Mouse (Mus musculus): ENCODE measurements at regions not wholly inside any gene's neighbourhood (a gene's known extent, or its start where the extent isn't known, plus 50 kb on each side); places are given as distances from the start of the nearest gene placed in this dataset.

DNA sequence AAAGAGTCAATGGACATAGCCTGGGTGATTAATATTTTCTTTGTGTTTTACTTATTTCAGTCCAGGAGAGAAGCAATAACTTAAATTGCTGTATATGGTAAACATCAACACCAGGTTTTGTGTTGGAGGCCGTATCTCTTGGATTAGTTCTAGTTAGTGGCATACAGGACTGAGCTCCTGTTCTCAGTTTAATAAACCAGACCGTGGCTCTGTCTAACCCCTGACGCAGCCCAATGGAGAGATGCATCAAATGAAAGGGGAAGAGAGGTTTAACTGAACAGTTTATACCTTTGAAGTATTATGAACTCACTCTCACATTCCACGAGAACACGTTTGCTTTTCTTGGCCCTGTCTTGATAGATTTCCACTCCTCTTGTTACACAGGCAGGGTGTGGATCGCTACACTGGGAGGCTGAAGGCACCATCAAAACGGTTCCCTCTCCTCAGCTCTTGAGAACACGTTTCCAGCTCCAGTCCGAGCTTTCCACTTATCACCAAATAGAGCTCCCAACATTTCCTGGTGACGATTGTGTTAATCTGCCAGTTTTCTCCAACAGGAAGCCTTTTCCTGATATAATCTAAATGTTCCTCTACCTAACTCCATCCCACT lies 54.0 kb upstream of the Cerkl start:
- Histone ChIP-seq H3K4me2 (ENCODE audit: low read depth, low read length) (no peak overlapping the region), H3K9ac (ENCODE audit: low read depth, low read length) (no peak overlapping the region), H3K9me3 (ENCODE audit: control insufficient read depth, low read length) (no peaks in the 10 kb centered on the region), H3K36me3 (ENCODE audit: control insufficient read depth, insufficient read depth, low read length) (no peaks in the 10 kb centered on the region), H3K4me3 (ENCODE audit: low read length) (no peak overlapping the region), H3K4me1 (ENCODE audit: control insufficient read depth, insufficient read depth, low read length) (no peaks in the 10 kb centered on the region), H3K27ac (ENCODE audit: low read length) (no peak overlapping the region), H3K27me3 (replicated peaks; ENCODE audit: control insufficient read depth, insufficient read depth, low read length) (no peaks in the 10 kb centered on the region)
- no peak for ATAC-seq
- 72% methylated on average over 10 of the region's 10 CpGs for WGBS

GRCm38 (mm10) chr2:79511108-79511507 lies 54.5 kb upstream of the Cerkl start:
- WGBS: 77% methylated on average over 6 of the region's 6 CpGs
- Histone ChIP-seq H3K4me3 (ENCODE audit: low read length) (no peak overlapping the region), H3K4me1 (ENCODE audit: control insufficient read depth, insufficient read depth, low read length) (no peaks in the 10 kb centered on the region), H3K27me3 (replicated peaks; ENCODE audit: control insufficient read depth, insufficient read depth, low read length) (no peaks in the 10 kb centered on the region), H3K36me3 (ENCODE audit: control insufficient read depth, insufficient read depth, low read length) (no peaks in the 10 kb centered on the region), H3K9ac (ENCODE audit: low read depth, low read length) (no peak overlapping the region), H3K4me2 (ENCODE audit: low read depth, low read length) (no peak overlapping the region), H3K9me3 (ENCODE audit: control insufficient read depth, low read length) (no peaks in the 10 kb centered on the region), H3K27ac (ENCODE audit: low read length) (no peak overlapping the region)
- ATAC-seq: no peak

GRCm38 (mm10) chr2:79511676-79512323 lies 55.2 kb upstream of the Cerkl start:
- Histone ChIP-seq H3K27me3 (replicated peaks; ENCODE audit: control insufficient read depth, insufficient read depth, low read length) (no peaks in the 10 kb centered on the region), H3K4me3 (ENCODE audit: low read length) (no peak overlapping the region), H3K36me3 (ENCODE audit: control insufficient read depth, insufficient read depth, low read length) (no peaks in the 10 kb centered on the region), H3K4me1 (ENCODE audit: control insufficient read depth, insufficient read depth, low read length) (no peaks in the 10 kb centered on the region), H3K4me2 (ENCODE audit: low read depth, low read length) (peak overlapping the region; percentile 33; the same call in 1 of the 2 replicates), H3K9me3 (ENCODE audit: control insufficient read depth, low read length) (no peaks in the 10 kb centered on the region), H3K9ac (ENCODE audit: low read depth, low read length) (no peak overlapping the region), H3K27ac (ENCODE audit: low read length) (no peak overlapping the region)
- WGBS: 25% methylated on average over 11 of the region's 11 CpGs
- ATAC-seq: peak; percentile 53; the same call in 1 of the 2 replicates

DNA sequence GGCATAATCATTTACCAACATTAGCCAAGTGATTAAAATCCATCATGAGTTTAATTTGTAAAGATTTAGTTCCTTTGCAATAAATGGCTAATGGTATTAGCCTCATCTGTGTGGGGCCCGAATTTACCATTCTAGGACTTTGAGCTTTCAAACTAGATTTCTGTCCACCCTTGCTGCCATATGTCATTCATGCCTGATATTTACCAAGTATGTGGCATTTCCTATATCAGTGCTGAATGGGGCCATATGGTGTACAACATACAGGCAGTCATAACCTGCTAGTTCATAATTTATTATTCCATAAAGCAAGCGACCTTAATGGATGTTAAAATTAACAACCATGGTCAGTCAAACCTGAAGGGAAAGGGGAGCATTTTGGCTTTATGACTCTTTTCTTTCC lies 55.8 kb upstream of the Cerkl start:
- no peaks in the 10 kb centered on the region for H3K27me3 ChIP-seq (replicated peaks; ENCODE audit: control insufficient read depth, insufficient read depth, low read length)
- WGBS: 52% methylated on average over 2 of the region's 2 CpGs
- no peaks in the 10 kb centered on the region for H3K4me1 ChIP-seq (ENCODE audit: control insufficient read depth, insufficient read depth, low read length)
- no peak overlapping the region for H3K27ac ChIP-seq (ENCODE audit: low read length)
- no peaks in the 10 kb centered on the region for H3K9me3 ChIP-seq (ENCODE audit: control insufficient read depth, low read length)
- no peak overlapping the region for H3K9ac ChIP-seq (ENCODE audit: low read depth, low read length)
- peak; percentile 52 for ATAC-seq
- no peaks in the 10 kb centered on the region for H3K36me3 ChIP-seq (ENCODE audit: control insufficient read depth, insufficient read depth, low read length)
- H3K4me2 ChIP-seq (ENCODE audit: low read depth, low read length): no peak overlapping the region
- H3K4me3 ChIP-seq (ENCODE audit: low read length): no peak overlapping the region

DNA sequence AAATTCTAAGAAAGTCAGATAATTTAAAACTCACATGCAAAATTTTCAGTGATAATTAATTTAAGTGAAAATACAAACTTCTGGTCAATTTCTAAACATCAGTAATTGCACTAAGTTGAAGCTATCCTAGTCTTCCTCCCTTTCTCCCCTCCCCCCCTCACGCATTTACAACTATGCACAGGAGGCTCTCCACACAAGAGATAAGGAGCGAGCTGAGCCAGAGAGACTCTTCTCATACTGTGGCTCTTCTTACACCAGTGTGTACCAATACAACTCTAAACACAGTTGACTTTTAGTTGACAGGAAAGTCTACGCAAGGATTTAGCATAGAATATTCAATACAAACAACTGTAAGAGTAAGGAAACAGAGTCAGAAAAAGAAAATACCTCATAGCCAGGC lies 57.1 kb upstream of the Cerkl start:
- H3K9ac ChIP-seq (ENCODE audit: low read depth, low read length): no peak overlapping the region
- 68% methylated on average over 3 of the region's 3 CpGs for WGBS
- H3K27me3 ChIP-seq (replicated peaks; ENCODE audit: control insufficient read depth, insufficient read depth, low read length): no peaks in the 10 kb centered on the region
- no peak for ATAC-seq
- H3K4me3 ChIP-seq (ENCODE audit: low read length): no peak overlapping the region
- no peak overlapping the region for H3K4me2 ChIP-seq (ENCODE audit: low read depth, low read length)
- no peaks in the 10 kb centered on the region for H3K4me1 ChIP-seq (ENCODE audit: control insufficient read depth, insufficient read depth, low read length)
- no peak overlapping the region for H3K27ac ChIP-seq (ENCODE audit: low read length)
- H3K36me3 ChIP-seq (ENCODE audit: control insufficient read depth, insufficient read depth, low read length): no peaks in the 10 kb centered on the region
- H3K9me3 ChIP-seq (ENCODE audit: control insufficient read depth, low read length): no peaks in the 10 kb centered on the region

DNA sequence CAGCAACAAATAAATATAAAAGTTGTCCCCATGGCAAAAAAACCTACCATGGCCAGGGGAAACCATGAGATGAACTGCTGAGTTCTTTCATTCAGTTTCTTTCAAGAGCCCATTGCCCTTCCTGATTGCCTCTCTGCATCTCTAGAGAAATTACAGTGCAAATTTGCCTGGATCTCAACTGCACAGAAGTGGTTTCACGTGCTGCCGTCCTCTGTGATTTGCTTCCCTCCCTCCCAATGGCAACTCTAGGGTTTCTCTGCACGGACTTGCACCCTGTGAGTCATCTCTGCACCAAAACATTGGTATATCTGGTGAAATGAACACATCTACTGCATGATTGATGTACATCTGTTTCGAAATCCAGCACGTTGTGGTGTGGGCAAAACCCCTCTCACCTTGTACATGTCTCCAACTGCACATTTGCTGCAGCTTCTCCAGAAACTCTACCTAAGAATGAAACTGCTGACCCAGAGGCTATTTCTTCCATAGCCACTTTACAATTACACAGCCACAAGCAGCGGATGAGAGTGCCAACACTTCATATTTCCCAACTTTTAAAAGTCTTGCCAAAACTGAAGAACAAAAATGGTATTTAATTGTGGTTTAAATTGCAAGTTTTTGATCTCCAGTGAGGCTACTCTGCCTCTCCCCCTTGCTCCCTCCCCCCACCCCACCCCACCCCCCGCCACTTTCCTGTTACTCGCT lies 61.6 kb upstream of the Cerkl start:
- no peaks in the 10 kb centered on the region for H3K9me3 ChIP-seq (ENCODE audit: control insufficient read depth, low read length)
- ATAC-seq: no peak
- H3K36me3 ChIP-seq (ENCODE audit: control insufficient read depth, insufficient read depth, low read length): no peaks in the 10 kb centered on the region
- 0 out of 2 replicates have a peak, but pooled peaks cover 5% of the 10 kb centered on the region for H3K4me1 ChIP-seq (ENCODE audit: control insufficient read depth, insufficient read depth, low read length)
- H3K4me3 ChIP-seq (ENCODE audit: low read length): no peak overlapping the region
- H3K9ac ChIP-seq (ENCODE audit: low read depth, low read length): no peak overlapping the region
- H3K27me3 ChIP-seq (replicated peaks; ENCODE audit: control insufficient read depth, insufficient read depth, low read length): no peaks in the 10 kb centered on the region
- H3K27ac ChIP-seq (ENCODE audit: low read length): no peak overlapping the region
- 77% methylated on average over 8 of the region's 8 CpGs for WGBS
- no peak overlapping the region for H3K4me2 ChIP-seq (ENCODE audit: low read depth, low read length)

DNA sequence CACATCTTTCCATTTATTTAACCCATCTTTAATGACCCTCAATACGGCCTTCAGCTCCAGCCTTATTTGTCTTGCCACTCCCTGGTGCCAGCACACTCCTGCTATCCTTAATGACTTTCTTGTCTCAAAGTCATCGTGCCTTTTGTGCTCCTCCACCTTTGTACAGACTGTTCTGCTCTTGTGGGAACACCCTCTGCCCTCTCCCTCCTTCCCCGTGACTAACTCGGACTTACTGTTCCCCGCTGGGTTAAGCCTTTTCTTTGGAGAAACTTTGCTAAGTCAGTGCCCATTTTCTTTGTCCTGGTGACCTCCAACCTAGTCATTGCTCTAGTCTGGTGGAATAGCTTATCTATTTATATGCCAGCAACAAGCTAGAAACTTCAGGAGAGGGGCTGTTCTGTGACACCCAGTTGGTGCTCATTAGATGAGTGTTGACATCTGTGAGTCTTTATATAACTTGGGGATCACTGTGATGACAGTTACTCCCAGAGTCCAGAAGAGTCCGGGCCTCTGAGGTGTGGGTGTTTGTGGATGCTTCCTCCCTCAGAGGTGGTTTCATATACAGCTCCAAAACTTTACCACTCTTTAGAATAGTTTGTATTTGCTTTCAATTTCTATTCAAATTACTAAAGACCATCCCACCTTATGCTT lies 63.3 kb upstream of the Cerkl start:
- H3K27ac ChIP-seq (ENCODE audit: low read length): no peak overlapping the region
- ATAC-seq: peak; percentile 93

DNA sequence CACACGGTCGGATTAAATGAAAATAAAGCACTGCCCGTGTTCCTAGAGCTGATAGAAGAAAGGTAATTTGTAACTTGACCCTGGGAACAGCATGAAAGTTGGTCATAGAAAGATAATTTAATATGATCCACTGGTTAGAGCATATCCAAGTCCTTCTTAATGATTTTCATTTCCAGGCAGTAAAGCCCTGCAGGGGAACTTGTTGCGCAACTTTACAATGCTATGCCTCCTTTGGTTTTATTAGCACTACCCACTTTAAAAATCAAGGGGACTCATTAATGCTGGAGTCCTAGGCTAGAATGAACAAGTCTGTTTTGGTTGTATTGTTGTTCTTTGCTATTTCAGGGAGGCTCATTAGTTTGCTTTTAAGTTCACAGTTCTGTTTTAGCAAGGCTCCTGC lies 66.9 kb upstream of the Cerkl start:
- Histone ChIP-seq H3K9me3 (ENCODE audit: control insufficient read depth, low read length) (no peaks in the 10 kb centered on the region), H3K27ac (ENCODE audit: low read length) (no peak overlapping the region), H3K4me3 (ENCODE audit: low read length) (no peak overlapping the region), H3K36me3 (ENCODE audit: control insufficient read depth, insufficient read depth, low read length) (no peaks in the 10 kb centered on the region), H3K4me2 (ENCODE audit: low read depth, low read length) (no peak overlapping the region), H3K9ac (ENCODE audit: low read depth, low read length) (no peak overlapping the region), H3K4me1 (ENCODE audit: control insufficient read depth, insufficient read depth, low read length) (0 out of 2 replicates have a peak, but pooled peaks cover 5% of the 10 kb centered on the region), H3K27me3 (replicated peaks; ENCODE audit: control insufficient read depth, insufficient read depth, low read length) (no peaks in the 10 kb centered on the region)
- ATAC-seq: 0 out of 2 replicates have a peak, but pooled peaks have one; percentile 8
- 70% methylated on average over 4 of the region's 4 CpGs for WGBS

More for the DNA sequence above, 63.3 kb upstream of the Cerkl start:
- Histone ChIP-seq H3K4me3 (ENCODE audit: low read length) (no peak overlapping the region), H3K4me1 (ENCODE audit: control insufficient read depth, insufficient read depth, low read length) (0 out of 2 replicates have a peak, but pooled peaks cover 5% of the 10 kb centered on the region), H3K9me3 (ENCODE audit: control insufficient read depth, low read length) (no peaks in the 10 kb centered on the region), H3K9ac (ENCODE audit: low read depth, low read length) (no peak overlapping the region), H3K27me3 (replicated peaks; ENCODE audit: control insufficient read depth, insufficient read depth, low read length) (no peaks in the 10 kb centered on the region), H3K4me2 (ENCODE audit: low read depth, low read length) (no peak overlapping the region), H3K36me3 (ENCODE audit: control insufficient read depth, insufficient read depth, low read length) (no peaks in the 10 kb centered on the region)
- 57% methylated on average over 6 of the region's 6 CpGs for WGBS

- no peak for ATAC-seq
- H3K36me3 ChIP-seq (ENCODE audit: control insufficient read depth, insufficient read depth, low read length): no peaks in the 10 kb centered on the region
- H3K4me3 ChIP-seq (ENCODE audit: low read length): no peak overlapping the region
- no peaks in the 10 kb centered on the region for H3K4me1 ChIP-seq (ENCODE audit: control insufficient read depth, insufficient read depth, low read length)
- no peak overlapping the region for H3K4me2 ChIP-seq (ENCODE audit: low read depth, low read length)
- WGBS: 74% methylated on average over 5 of the region's 5 CpGs
- no peaks in the 10 kb centered on the region for H3K9me3 ChIP-seq (ENCODE audit: control insufficient read depth, low read length)
- no peak overlapping the region for H3K27ac ChIP-seq (ENCODE audit: low read length)
- no peaks in the 10 kb centered on the region for H3K27me3 ChIP-seq (replicated peaks; ENCODE audit: control insufficient read depth, insufficient read depth, low read length)
- H3K9ac ChIP-seq (ENCODE audit: low read depth, low read length): no peak overlapping the region
Measured at GRCm38 (mm10) chr2:79527529-79527928, 70.9 kb upstream of the Cerkl start.
